9 mouse cellular contexts compared by ENCODE assay signal in the genomic region with DNA sequence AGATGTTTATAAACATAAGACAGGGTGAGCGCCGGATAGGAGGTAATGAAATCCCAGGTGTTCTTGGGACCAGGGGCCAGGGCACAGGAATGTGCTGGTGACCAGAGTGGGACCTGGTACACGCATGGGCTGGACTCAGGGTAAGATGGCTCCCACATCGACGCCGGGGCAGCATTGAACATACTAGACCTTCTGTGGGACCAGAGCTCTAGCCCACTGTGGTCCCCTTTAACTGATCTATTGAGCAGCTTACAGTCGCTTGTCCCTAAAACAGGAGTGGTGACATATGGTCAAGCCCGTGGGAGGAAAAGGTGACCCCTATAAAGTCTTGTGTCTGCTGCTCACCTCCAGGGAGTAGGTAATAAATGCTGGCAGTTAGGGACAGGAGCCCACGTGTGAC.
DNase-seq lines count a peak whose midpoint lies in the region; ATAC-seq lines count a peak whose summit lies in the region.
"Had no signal": no experiment of that assay in that cellular context is flagged by ENCODE, and none has a peak within 500 bp of the region (broad histone marks: within the 10 kb centered on the region; RNA-seq: fewer than 3 reads in every experiment).

No protein-coding gene starts in this region.

- peak; percentile 93 for DNase-seq in heart, adult 11 months
- no peak for DNase-seq in heart, postnatal 25 days (ENCODE audit: low spot score)
- DNase-seq in lung, postnatal 25 days (ENCODE audit: low spot score): no peak
- DNase-seq in ovary, postnatal 36 days (ENCODE audit: low spot score): no peak
- DNase-seq in adrenal gland, adult 2 months: no peak
- DNase-seq: B cell, adult 2 months had no signal

- H3K9me3 ChIP-seq in lung, embryonic 15.5 days: no peaks in the 10 kb centered on the region
- H3K9me3 ChIP-seq in hindbrain, embryonic 16.5 days (ENCODE audit: control insufficient read depth, low read length): no peaks in the 10 kb centered on the region
- no peaks in the 10 kb centered on the region for H3K9me3 ChIP-seq in neural tube, embryonic 15.5 days (replicated peaks)

- no peak for ATAC-seq in lung, embryonic 15.5 days (ENCODE audit: borderline replicate concordance, extremely low read depth, low FRiP score, low TSS enrichment)
- no peak for ATAC-seq in hindbrain, embryonic 16.5 days
- no peak for ATAC-seq in neural tube, embryonic 15.5 days (ENCODE audit: low FRiP score)

- H3K4me2 ChIP-seq in lung, embryonic 15.5 days: peak overlapping the region; percentile 42
- no peak overlapping the region; the same call in 1 of the 2 replicates for H3K4me2 ChIP-seq in hindbrain, embryonic 16.5 days (ENCODE audit: low read length)
- no peak overlapping the region for H3K4me2 ChIP-seq in neural tube, embryonic 15.5 days

- H3K4me1 ChIP-seq in lung, embryonic 15.5 days: peaks cover 40% of the 10 kb centered on the region
- H3K4me1 ChIP-seq in hindbrain, embryonic 16.5 days (ENCODE audit: control insufficient read depth, insufficient read depth, low read depth, low read length): peaks cover 22% of the 10 kb centered on the region
- H3K4me1 ChIP-seq in neural tube, embryonic 15.5 days: peaks cover 48% of the 10 kb centered on the region

- intact Hi-C loops in heart, postnatal 25 days (cut with DNase I): loop anchor here (5.0 kb wide), 1 partner anchor 76 kb away; no protein-coding TSS in a partner anchor

- H3K9ac ChIP-seq in lung, embryonic 15.5 days: no peak overlapping the region
- H3K9ac ChIP-seq in hindbrain, embryonic 16.5 days (ENCODE audit: low read depth, low read length): no peak overlapping the region
- H3K9ac ChIP-seq in neural tube, embryonic 15.5 days (replicated peaks): no peak overlapping the region

- peak overlapping the region; percentile 88; the same call in 1 of the 2 replicates for H3K27ac ChIP-seq in lung, embryonic 15.5 days
- H3K27ac ChIP-seq in hindbrain, embryonic 16.5 days (ENCODE audit: low read depth, low read length): no peak overlapping the region
- H3K27ac ChIP-seq in neural tube, embryonic 15.5 days (replicated peaks): peak overlapping the region; percentile 63; the same call in 1 of the 2 replicates

- 79% methylated on average over 9 of the region's 9 CpGs for WGBS in lung, embryonic 15.5 days
- 87% methylated on average over 9 of the region's 9 CpGs for WGBS in hindbrain, embryonic 16.5 days
- 79% methylated on average over 9 of the region's 9 CpGs for WGBS in neural tube, embryonic 15.5 days

- H3K36me3 ChIP-seq in lung, embryonic 15.5 days: no peaks in the 10 kb centered on the region
- no peaks in the 10 kb centered on the region for H3K36me3 ChIP-seq in hindbrain, embryonic 16.5 days (ENCODE audit: control insufficient read depth, insufficient read depth, low read length)
- H3K36me3 ChIP-seq in neural tube, embryonic 15.5 days: no peaks in the 10 kb centered on the region

- H3K4me3 ChIP-seq in lung, embryonic 15.5 days: peak overlapping the region; percentile 34
- H3K4me3 ChIP-seq in hindbrain, embryonic 16.5 days (ENCODE audit: low read length): peak overlapping the region; percentile 8; the same call in 1 of the 2 replicates
- H3K4me3 ChIP-seq in neural tube, embryonic 15.5 days (replicated peaks): no peak overlapping the region

- H3K27me3 ChIP-seq in lung, embryonic 15.5 days: no peaks in the 10 kb centered on the region
- no peaks in the 10 kb centered on the region for H3K27me3 ChIP-seq in hindbrain, embryonic 16.5 days (replicated peaks; ENCODE audit: control insufficient read depth, insufficient read depth, low read length)
- H3K27me3 ChIP-seq in neural tube, embryonic 15.5 days (replicated peaks): no peaks in the 10 kb centered on the region
